Mouse (Mus musculus): ENCODE data around the gene H2-D1. TPM values are rescaled to one million over a fixed set of nuclear protein-coding genes. Genes with fewer than 3 reads are reported as not detected.

The H2-D1 gene
- polyA plus RNA-seq, 1 experiment: 351 TPM

DNA sequence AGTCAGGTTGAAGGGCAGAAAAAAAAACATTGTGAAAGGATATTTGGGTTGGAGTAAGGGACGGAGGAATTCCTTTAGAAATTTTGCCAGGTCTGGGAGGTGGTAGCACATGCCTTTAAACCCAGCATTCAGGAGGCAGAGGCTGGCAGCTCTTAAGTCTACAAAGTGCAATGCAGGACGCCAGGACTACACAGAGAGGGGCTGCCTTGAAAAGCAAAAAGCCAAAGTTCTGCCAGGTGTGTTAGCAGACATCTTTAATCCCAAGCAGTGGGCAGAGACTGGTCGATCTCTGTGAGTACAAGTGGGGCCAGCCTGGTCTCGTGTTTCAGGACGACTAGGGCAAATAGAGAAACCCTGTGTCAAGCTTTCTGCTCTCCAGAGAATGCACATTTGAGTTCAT lies 10.5 kb upstream of the H2-D1 start:
- no peak overlapping the region for H3K4me3 ChIP-seq (ENCODE audit: insufficient read depth, low read depth, low read length)
- peaks cover 11% of the 10 kb centered on the region for H3K36me3 ChIP-seq (ENCODE audit: control insufficient read depth, insufficient read depth, low read length)
- no peaks in the 10 kb centered on the region for H3K27me3 ChIP-seq (replicated peaks; ENCODE audit: control insufficient read depth, insufficient read depth, low read length)
- 79% methylated on average over 5 of the region's 5 CpGs for WGBS
- TF ChIP-seq CTCF (conservative IDR thresholded peaks at IDR 0.05; ENCODE audit: insufficient read depth, insufficient read length, low read depth, low read length) (no peak), POLR2A (IDR thresholded peaks at IDR 0.05; ENCODE audit: low read depth, low read length) (no peak)
- H3K27ac ChIP-seq (ENCODE audit: insufficient read depth, low read depth, low read length): no peak overlapping the region
- H3K4me1 ChIP-seq (ENCODE audit: control insufficient read depth, insufficient read depth, low read length): no peaks in the 10 kb centered on the region
- DNase-seq: no peak

- TF ChIP-seq POLR2A (IDR thresholded peaks at IDR 0.05; ENCODE audit: low read depth, low read length): no peak
- no peak for TF ChIP-seq CTCF (conservative IDR thresholded peaks at IDR 0.05; ENCODE audit: insufficient read depth, insufficient read length, low read depth, low read length)
- H3K4me1 ChIP-seq (ENCODE audit: control insufficient read depth, insufficient read depth, low read length): no peaks in the 10 kb centered on the region
- no peak for DNase-seq
- no peak overlapping the region for H3K27ac ChIP-seq (ENCODE audit: insufficient read depth, low read depth, low read length)
- H3K36me3 ChIP-seq (ENCODE audit: control insufficient read depth, insufficient read depth, low read length): peaks cover 8% of the 10 kb centered on the region
- no peak overlapping the region for H3K4me3 ChIP-seq (ENCODE audit: insufficient read depth, low read depth, low read length)
- 76% methylated on average over 18 of the region's 18 CpGs for WGBS
- H3K27me3 ChIP-seq (replicated peaks; ENCODE audit: control insufficient read depth, insufficient read depth, low read length): no peaks in the 10 kb centered on the region
Measured at GRCm38 (mm10) chr17:35252619-35253292, 9.8 kb upstream of the H2-D1 start.

GRCm38 (mm10) chr17:35253293-35254093 lies 9.0 kb upstream of the H2-D1 start:
- H3K36me3 ChIP-seq (ENCODE audit: control insufficient read depth, insufficient read depth, low read length): peaks cover 8% of the 10 kb centered on the region

GRCm38 (mm10) chr17:35254241-35255098 lies 8.1 kb upstream of the H2-D1 start:
- 57% methylated on average over 11 of the region's 11 CpGs for whole genome bisulfite sequencing

More at GRCm38 (mm10) chr17:35253293-35254093, 9.0 kb upstream of the H2-D1 start:
- 75% methylated on average over 32 of the region's 32 CpGs for WGBS
- Histone ChIP-seq H3K4me3 (ENCODE audit: insufficient read depth, low read depth, low read length) (no peak overlapping the region), H3K27ac (ENCODE audit: insufficient read depth, low read depth, low read length) (no peak overlapping the region), H3K27me3 (replicated peaks; ENCODE audit: control insufficient read depth, insufficient read depth, low read length) (no peaks in the 10 kb centered on the region), H3K4me1 (ENCODE audit: control insufficient read depth, insufficient read depth, low read length) (no peaks in the 10 kb centered on the region)
- DNase-seq: no peak
- TF ChIP-seq POLR2A (IDR thresholded peaks at IDR 0.05; ENCODE audit: low read depth, low read length) (no peak), CTCF (conservative IDR thresholded peaks at IDR 0.05; ENCODE audit: insufficient read depth, insufficient read length, low read depth, low read length) (no peak)

GRCm38 (mm10) chr17:35255301-35255700 lies 7.2 kb upstream of the H2-D1 start:
- Histone ChIP-seq H3K27ac (ENCODE audit: insufficient read depth, low read depth, low read length) (no peak overlapping the region), H3K27me3 (replicated peaks; ENCODE audit: control insufficient read depth, insufficient read depth, low read length) (no peaks in the 10 kb centered on the region), H3K4me1 (ENCODE audit: control insufficient read depth, insufficient read depth, low read length) (no peaks in the 10 kb centered on the region), H3K4me3 (ENCODE audit: insufficient read depth, low read depth, low read length) (no peak overlapping the region), H3K36me3 (ENCODE audit: control insufficient read depth, insufficient read depth, low read length) (peaks cover 4% of the 10 kb centered on the region)
- no peak for DNase-seq
- TF ChIP-seq CTCF (conservative IDR thresholded peaks at IDR 0.05; ENCODE audit: insufficient read depth, insufficient read length, low read depth, low read length) (no peak), POLR2A (IDR thresholded peaks at IDR 0.05; ENCODE audit: low read depth, low read length) (no peak)
- WGBS: 72% methylated on average over 3 of the region's 3 CpGs

More at GRCm38 (mm10) chr17:35254241-35255098, 8.1 kb upstream of the H2-D1 start:
- TF ChIP-seq POLR2A (IDR thresholded peaks at IDR 0.05; ENCODE audit: low read depth, low read length) (no peak), CTCF (conservative IDR thresholded peaks at IDR 0.05; ENCODE audit: insufficient read depth, insufficient read length, low read depth, low read length) (peak; percentile 83)
- Histone ChIP-seq H3K4me3 (ENCODE audit: insufficient read depth, low read depth, low read length) (no peak overlapping the region), H3K27ac (ENCODE audit: insufficient read depth, low read depth, low read length) (no peak overlapping the region), H3K4me1 (ENCODE audit: control insufficient read depth, insufficient read depth, low read length) (no peaks in the 10 kb centered on the region), H3K36me3 (ENCODE audit: control insufficient read depth, insufficient read depth, low read length) (peaks cover 6% of the 10 kb centered on the region), H3K27me3 (replicated peaks; ENCODE audit: control insufficient read depth, insufficient read depth, low read length) (no peaks in the 10 kb centered on the region)
- DNase-seq: peak; percentile 76

GRCm38 (mm10) chr17:35255704-35256103 lies 6.8 kb upstream of the H2-D1 start:
- Histone ChIP-seq H3K4me3 (ENCODE audit: insufficient read depth, low read depth, low read length) (no peak overlapping the region), H3K27ac (ENCODE audit: insufficient read depth, low read depth, low read length) (no peak overlapping the region), H3K36me3 (ENCODE audit: control insufficient read depth, insufficient read depth, low read length) (peaks cover 3% of the 10 kb centered on the region), H3K4me1 (ENCODE audit: control insufficient read depth, insufficient read depth, low read length) (no peaks in the 10 kb centered on the region), H3K27me3 (replicated peaks; ENCODE audit: control insufficient read depth, insufficient read depth, low read length) (no peaks in the 10 kb centered on the region)
- no peak for DNase-seq
- TF ChIP-seq CTCF (conservative IDR thresholded peaks at IDR 0.05; ENCODE audit: insufficient read depth, insufficient read length, low read depth, low read length) (no peak), POLR2A (IDR thresholded peaks at IDR 0.05; ENCODE audit: low read depth, low read length) (no peak)
- 46% methylated on average over 4 of the region's 4 CpGs for WGBS
